Mouse (Mus musculus) midbrain, embryonic 16.5 days (tissue): ENCODE measurements at regions not wholly inside any gene's neighbourhood (a gene's known extent, or its start where the extent isn't known, plus 50 kb on each side); places are given as distances from the start of the nearest gene placed in this dataset.

Experiments used
- ATAC-seq: fragments of 200-750 bp; cut with Nextera tagmentation; 2 replicates; pipeline ENCODE4 v1.8.0; 2017; ENCODE audit warnings: moderate TSS enrichment
- H3K27ac ChIP-seq: fragments of 300-500 bp; sonication (generic); 2 replicates; pipeline ENCODE4 v1.5.1; 2014; ENCODE audit warnings: mild to moderate bottlenecking, low read length, mixed read lengths
- H3K27me3 ChIP-seq: fragments of 300-500 bp; sonication (generic); 2 replicates; pipeline ENCODE4 v1.6.1; 2014; ENCODE audit warnings: low read depth, low read length, mixed read lengths; ENCODE audit not compliant: control insufficient read depth, insufficient read depth
- H3K36me3 ChIP-seq: fragments of 300-500 bp; sonication (generic); 2 replicates; pipeline ENCODE4 v1.6.1; 2014; ENCODE audit warnings: mild to moderate bottlenecking, low read length, moderate library complexity, mixed read lengths; ENCODE audit not compliant: control insufficient read depth, insufficient read depth
- H3K4me1 ChIP-seq: fragments of 300-500 bp; sonication (generic); 2 replicates; pipeline ENCODE4 v1.6.1; 2014; ENCODE audit warnings: mild to moderate bottlenecking, low read length, mixed read lengths; ENCODE audit not compliant: control insufficient read depth, insufficient read depth
- H3K4me2 ChIP-seq: fragments of 300-500 bp; sonication (generic); 2 replicates; pipeline ENCODE4 v1.6.1; 2014; ENCODE audit warnings: mild to moderate bottlenecking, low read length, mixed read lengths
- H3K4me3 ChIP-seq: fragments of 300-500 bp; sonication (generic); 2 replicates; pipeline ENCODE4 v1.5.1; 2014; ENCODE audit warnings: low read depth, mild to moderate bottlenecking, low read length, moderate library complexity, mixed read lengths
- H3K9ac ChIP-seq: fragments of 300-500 bp; sonication (generic); 2 replicates; pipeline ENCODE4 v1.6.1; 2014; ENCODE audit warnings: low read depth, low read length, mixed read lengths
- H3K9me3 ChIP-seq: fragments of 300-500 bp; sonication (generic); replicated peaks from 2 replicates; pipeline ENCODE4 v1.6.1; 2014; ENCODE audit warnings: mild to moderate bottlenecking, low read length, mixed read lengths; ENCODE audit not compliant: control insufficient read depth, poor library complexity, severe bottlenecking
- WGBS: fragments of 180-500 bp; shearing (Covaris S2); extraction: QIAGEN DNeasy Blood & Tissue Kit; methylation state at CpG from one replicate; pipeline ENCODE4 v1.1.7; 2014; 5-methylcytosine and 5-hydroxymethylcytosine counted together

- no peak overlapping the region for H3K4me2 ChIP-seq
- H3K9ac ChIP-seq, result no peak overlapping the region
- H3K36me3 ChIP-seq, result no peaks in the 10 kb centered on the region
- H3K4me3 ChIP-seq, result no peak overlapping the region
- no peak for ATAC-seq
- no peaks in the 10 kb centered on the region for H3K9me3 ChIP-seq
- 73% methylated on average over 1 of the region's 1 CpGs for WGBS
- H3K27ac ChIP-seq, result no peak overlapping the region
- no peaks in the 10 kb centered on the region for H3K4me1 ChIP-seq
- no peaks in the 10 kb centered on the region for H3K27me3 ChIP-seq
These were observed 55.4 kb upstream of the Fam84a start for GRCm38 (mm10) chr12:14207288-14207687.

DNA sequence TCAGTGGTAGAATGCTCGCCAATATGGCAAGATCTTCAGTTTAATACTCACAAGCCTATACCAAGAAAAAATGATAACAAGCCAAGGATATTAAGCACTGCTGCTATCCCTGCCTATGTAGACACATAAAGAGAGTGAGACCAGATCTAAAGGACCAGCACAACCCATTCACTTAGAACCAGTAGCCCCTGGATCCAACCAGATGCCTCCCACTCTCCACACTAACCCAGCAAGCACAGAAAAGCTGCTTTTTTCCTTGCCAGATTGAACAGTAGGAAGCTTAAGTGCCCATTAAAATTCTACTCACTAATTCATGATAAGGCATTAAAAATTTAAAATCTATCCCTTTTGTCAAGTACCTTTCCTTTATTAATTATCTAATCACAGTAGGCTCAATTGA is 52.6 kb upstream of the Fam84a start:
- 0 out of 2 replicates have a peak, but pooled peaks have one; percentile 36 for ATAC-seq
- 91% methylated on average over 1 of the region's 1 CpGs for WGBS

More for the DNA sequence above, 52.6 kb upstream of the Fam84a start:
- no peak overlapping the region for H3K27ac ChIP-seq
- H3K9me3 ChIP-seq, result no peaks in the 10 kb centered on the region
- H3K36me3 ChIP-seq, result no peaks in the 10 kb centered on the region
- no peak overlapping the region for H3K9ac ChIP-seq
- H3K4me3 ChIP-seq, result no peak overlapping the region
- no peaks in the 10 kb centered on the region for H3K27me3 ChIP-seq
- no peak overlapping the region for H3K4me2 ChIP-seq
- H3K4me1 ChIP-seq, result no peaks in the 10 kb centered on the region
